Mouse (Mus musculus): ENCODE measurements around the gene Emc10.

Gene Emc10

DNA sequence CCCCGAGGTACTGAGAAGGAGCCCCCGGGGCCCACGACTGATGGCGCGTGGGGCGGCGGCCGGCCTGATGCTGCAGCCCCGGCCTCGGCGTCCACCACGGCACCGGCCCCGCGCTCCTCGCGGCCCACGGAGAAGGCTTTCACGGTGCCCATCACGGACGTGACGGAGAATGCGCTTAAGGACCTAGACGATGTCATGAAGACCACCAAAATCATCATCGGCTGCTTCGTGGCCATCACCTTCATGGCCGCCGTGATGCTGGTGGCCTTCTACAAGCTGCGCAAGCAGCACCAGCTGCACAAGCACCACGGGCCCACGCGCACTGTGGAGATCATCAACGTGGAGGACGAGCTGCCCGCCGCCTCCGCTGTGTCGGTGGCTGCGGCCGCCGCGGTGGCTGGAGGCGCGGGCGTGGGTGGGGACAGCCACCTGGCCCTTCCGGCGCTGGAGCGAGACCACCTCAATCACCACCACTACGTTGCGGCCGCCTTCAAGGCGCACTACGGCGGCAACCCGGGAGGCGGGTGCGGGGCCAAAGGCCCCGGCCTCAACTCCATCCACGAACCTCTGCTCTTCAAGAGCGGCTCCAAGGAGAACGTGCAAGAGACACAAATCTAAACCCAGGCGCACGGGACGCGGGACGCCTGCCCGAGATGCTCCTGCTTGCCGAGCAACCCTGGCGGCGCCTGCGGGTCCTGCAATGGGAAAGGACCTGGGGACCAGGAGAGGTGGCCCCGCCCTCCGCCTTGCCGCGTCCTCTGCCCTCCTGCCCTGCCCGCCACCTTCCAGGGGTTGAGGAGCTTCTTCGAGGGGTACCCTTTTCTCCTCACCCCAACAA, 33.9 kb downstream of the Emc10 start:
- DNase-seq = peak; percentile 79 to 84

DNA sequence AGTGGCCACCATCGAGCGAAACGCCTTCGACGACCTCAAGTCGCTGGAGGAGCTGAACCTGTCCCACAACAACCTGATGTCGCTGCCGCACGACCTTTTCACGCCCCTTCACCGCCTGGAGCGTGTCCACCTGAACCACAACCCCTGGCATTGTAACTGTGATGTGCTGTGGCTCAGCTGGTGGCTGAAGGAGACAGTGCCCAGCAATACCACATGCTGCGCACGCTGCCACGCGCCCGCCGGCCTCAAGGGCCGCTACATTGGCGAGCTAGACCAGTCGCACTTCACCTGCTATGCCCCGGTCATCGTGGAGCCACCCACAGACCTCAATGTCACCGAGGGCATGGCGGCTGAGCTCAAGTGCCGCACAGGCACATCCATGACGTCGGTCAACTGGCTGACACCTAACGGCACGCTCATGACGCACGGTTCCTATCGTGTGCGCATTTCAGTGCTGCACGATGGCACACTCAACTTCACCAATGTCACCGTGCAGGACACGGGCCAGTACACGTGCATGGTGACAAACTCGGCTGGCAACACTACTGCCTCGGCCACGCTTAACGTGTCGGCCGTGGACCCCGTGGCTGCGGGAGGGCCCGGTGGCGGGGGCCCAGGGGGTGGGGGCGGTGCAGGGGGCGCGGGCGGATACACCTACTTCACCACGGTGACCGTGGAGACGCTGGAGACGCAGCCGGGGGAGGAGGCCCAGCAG, 34.7 kb downstream of the Emc10 start:
- DNase-seq = no peak

DNA sequence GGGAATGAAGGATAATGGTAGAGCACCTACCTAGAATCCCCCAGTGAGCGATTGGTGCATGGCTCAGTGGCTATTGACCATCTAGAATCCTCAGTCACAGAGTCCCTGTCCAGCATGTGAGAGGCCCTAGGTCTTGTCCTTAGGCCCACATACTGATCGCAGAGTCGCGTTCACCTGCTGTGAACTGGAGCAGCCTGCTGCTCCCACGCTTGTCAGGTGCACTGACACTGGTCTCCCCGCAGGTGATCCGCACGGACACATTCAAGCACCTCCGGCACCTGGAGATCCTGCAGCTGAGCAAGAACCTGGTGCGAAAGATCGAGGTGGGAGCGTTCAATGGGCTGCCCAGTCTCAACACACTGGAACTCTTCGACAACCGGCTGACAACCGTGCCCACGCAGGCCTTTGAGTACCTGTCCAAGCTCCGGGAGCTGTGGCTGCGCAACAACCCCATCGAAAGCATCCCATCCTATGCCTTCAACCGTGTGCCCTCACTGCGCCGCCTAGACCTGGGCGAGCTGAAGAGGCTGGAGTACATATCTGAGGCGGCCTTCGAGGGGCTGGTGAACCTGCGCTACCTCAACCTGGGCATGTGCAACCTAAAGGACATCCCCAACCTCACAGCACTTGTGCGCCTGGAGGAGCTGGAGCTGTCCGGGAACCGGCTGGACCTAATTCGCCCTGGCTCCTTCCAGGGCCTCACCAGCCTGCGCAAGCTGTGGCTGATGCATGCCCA, 35.4 kb downstream of the Emc10 start:
- no peak for DNase-seq

DNA sequence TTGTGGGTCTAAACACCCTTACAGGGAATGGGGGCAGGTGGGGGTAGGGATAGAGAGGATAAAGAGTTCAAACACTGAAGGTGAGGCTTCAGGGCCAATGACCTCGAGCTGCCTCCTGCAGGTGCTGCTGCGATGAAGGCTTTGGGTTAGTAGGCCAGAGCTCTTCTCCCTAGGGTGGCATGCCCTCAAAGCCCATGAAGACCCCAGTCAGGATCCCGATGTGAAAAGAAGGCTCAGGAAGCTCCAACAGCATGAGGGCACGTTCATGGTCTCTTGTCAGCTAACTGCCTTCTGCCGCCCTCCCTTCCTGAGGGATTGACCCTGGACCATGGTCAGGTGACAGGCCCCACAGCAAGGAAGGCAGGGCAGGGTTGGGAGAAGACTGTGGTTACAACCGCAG, 36.3 kb downstream of the Emc10 start:
- no peak for DNase-seq

DNA sequence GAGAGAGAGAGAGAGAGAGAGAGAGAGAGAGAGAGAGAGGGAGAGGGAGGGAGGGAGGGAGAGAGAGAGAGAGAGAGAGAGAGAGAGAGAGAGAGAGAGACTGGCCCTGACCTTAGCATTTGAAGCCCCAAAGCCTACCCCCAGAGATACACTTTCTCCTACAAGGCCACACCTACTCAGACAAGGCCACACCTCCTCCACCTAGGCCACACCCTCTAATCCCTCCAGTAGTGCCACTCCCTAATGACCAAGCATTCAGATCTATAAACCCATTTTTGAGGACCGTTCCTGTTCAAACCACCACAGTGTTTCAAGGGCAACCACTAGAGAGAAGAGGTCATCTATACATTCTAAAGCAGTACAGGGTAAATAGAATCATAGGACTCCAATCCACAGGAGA, 40.0 kb downstream of the Emc10 start:
- DNase-seq = no peak

DNA sequence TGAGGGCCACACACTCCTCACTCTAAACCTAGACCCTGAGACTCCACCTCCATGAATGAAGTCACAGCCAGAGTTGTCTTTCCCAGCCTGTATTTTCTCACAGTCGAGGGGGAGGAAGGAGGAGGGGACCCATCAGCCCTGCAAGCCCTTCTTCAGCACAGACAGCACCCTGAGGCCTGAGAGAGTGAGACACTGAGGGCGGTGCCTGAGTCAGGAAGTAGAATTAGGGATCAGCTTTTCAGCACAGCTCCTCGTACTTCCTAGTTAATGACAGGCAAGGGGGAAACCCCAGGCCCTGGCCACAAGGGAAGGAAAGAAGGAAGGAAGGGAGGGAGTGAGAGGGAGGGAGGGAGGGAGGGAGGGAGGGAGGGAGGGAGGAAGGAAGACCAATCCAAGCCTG, 43.1 kb downstream of the Emc10 start:
- DNase-seq = no peak

DNA sequence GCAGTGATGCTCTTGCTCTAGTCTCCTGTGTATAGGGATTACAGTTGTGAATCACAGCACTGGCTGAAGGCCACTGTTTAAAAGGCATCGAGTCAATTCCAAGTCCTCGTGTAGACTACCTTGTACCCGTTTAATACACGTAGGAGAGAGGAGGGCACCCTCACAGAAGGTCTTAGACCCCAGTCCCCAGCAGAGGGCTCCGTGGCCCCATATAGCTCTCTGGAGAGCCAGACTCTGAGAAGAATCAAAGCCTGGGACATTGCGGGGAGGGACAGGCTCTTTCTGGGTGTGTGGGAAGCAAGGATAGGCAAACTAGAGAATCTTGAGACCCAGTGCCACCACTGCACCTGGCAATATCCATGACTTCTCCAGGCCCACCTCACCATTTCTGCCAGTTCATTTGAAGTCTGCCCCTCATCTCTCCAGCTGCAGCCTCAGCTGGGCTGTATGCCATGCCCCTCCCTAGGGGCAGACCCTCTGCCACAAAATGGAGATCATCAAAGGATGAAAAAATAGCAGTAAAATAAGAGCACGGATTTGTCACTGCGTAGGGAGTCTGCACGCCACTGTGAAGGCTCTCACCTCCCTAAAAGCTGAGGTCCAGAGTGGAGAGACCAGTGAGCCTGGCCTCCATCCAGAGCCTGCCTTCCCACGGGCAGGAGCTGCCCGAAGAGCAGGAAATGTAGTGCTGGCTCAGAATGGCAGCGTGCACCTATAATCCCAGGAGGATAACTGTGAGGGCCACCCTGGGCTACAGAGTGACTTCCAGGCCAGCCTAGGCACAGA, 50.1 kb downstream of the Emc10 start:
- DNase-seq = no peak

DNA sequence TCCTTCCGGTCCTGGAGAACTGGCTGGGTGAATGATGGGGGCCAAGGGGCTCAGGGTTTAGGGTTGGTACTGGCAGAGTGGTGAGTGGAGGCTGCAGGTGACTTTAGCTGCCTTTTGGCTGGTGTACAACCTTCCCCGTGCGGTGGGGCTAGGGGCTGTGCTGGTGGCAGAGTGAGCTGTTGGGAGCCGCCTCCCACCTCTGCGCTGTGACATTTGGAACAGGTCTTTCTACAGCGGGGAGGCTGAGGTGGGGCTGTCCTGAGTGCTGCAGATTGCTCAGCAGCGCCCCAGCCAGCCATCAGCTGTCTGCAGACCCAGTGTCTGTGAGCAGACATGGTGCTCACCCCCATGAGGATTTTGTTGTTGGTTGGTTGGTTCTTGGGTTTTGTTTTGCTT, 50.8 kb downstream of the Emc10 start:
- DNase-seq = no peak

DNA sequence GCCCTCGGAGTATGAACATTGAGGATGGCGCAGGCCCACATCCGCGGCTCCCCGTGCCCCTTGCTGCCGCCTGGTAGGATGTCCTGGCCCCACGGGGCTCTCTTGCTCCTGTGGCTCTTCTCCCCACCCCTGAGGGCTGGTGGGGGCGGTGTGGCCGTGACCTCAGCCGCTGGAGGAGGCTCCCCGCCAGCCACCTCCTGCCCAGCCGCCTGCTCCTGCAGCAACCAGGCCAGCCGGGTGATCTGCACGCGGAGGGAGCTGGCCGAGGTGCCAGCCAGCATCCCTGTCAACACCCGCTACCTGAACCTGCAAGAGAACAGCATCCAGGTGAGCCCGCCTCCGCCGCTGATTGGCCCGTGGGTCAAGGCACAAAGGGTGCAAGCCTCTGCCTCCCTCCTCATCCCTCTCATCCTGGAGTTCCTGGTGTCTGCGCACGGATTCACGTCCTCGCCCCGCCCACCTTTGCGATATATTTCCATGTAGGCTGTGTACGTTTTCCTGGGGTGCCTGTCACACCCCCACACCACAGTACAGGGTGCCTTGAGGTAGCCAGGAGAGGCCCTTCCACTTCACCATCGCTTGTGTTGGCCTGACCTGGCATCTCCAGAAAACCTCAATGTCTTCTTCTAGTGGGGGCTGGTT, 51.3 kb downstream of the Emc10 start:
- DNase-seq = peak in 1 of 2 experiments; percentile 25

DNA sequence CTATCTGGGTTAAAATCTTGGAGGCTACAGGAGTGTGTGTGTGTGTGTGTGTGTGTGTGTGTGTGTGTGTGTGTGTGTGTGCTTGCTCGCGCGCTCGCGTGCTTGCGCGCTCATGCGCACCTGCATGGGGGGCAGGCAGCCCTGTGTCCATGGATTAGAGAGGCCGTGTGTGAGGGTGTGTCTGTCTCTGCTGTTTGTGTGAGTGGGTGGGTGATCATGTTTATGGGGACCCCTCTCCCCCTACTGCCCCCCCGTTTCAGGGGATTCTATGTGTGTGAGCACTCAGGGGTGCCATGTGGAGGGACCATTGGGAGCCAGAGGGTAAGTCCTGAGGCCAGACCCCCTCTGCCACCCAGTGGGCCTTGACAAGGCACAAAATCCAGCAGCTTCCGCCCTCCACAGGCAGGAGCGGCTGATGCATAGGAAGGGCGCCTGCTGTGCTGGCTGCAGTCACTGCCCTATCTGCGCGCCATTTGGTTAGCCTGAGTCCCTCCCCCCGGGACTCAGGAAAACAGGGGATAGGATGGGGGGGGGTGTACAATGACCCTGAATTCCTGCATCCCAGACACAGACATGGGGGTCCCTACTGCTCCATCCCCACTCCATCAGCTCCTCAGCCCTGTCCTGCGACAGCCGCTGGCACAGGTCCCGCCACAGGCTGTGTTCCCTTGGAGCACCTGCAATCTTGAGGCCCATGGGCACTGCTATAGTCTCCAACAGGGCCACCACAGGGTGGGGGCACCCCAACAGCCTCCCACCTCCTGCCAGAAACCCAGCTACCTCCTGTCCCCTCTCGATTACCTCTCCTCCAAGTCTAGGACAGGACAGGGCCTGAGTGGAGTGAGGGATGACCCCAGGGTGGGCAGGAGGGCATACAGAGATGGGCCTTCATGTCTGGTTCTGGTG, 52.8 kb downstream of the Emc10 start:
- DNase-seq = peak in 1 of 2 experiments; percentile 34

DNA sequence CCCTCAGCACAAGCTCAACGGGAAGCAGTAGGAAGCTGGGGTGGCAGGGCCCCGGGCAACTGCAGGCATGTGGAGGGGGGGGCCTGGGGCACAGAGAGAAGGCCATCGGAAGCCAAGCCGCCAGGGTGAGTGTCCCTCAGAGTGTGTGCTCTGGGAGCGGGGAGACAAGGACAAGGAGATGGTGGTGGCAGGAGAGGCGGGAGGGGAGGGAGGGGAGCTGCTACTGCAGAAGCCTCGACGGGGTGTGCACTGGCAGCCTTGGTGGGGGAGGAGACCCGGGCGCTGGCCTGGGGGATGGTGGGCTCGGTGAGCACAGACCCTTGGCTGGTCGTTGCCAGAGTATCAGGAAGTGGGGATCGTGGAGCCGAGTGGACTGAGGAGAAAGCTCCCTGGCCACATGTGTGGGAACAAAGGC, 53.9 kb downstream of the Emc10 start:
- DNase-seq = peak in 1 of 2 experiments; percentile 22

DNA sequence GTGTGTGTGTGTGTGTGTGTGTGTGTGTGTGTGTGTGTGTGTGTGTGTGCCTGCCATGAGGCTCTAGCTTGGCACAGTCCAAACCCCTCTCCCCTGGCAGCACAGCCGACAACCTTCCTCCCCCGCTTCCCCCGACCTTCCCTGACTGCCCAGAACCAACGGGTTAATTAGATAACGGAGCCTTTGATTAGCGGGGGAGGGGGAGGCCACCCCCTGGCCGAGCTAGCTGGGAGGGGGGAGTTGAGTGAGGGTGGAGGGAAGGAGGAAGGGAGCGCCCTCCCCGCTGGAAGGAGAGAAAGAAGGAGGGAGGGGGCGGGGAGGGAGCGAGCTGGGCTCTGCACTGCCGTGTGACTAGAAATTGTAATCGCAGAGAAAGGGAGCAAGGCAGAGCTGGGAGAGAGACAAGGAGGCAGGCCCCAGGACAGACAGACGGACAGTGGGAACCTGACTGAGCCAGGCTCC, 54.6 kb downstream of the Emc10 start:
- peak in 1 of 2 experiments; percentile 47 for DNase-seq

DNA sequence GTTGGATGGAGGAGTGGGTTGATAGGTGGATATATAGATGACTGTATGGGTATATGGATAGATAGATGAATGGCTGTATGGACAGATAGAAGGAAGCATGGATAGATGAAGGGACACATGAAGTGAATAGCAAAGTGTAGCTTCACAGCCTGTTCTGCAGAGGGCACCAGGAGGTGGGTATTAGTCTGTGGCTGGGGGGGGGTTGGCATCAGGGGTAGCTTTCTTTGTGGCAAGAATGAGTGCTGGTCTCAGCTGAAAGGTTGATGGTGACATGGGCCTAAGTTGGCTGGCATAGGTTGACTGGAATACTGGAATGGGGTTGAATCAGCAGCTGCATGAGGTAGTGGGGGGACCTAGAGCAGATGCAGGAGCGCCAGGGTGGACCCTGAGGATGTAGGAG, 55.1 kb downstream of the Emc10 start:
- no peak for DNase-seq

DNA sequence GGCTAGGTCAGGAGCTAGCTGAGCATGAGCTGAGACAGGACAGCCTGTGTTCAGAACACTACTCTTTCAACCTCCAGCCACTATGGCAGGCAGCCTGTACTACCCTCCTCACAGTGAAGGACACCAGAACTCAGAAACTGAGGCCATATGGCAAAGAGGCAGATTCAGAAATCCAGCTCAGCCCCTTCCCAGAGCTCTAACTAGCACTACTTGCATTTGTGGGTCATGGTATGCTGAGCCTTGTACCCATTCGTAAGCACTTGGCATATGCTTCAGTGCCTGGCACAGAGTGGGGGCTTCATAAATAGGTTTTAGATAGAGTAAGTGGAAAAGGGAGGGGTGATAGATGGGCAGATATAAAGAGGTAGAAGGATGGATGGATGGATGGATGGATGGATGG, 55.9 kb downstream of the Emc10 start:
- DNase-seq = no peak

All from kidney, postnatal 4 days (tissue).